Mouse (Mus musculus) embryonic fibroblast, embryonic 13.5 days (primary cell): Measurements from ENCODE around the gene 2810459M11Rik. TPM values are rescaled to one million over a fixed set of nuclear protein-coding genes. Genes with fewer than 3 reads are reported as not detected.
A peak's percentile ranks its signal among the peaks of the same experiment; 100 is the strongest.
"Not testable (repeated sequence)": the region's sequence is repeated elsewhere in the genome, so short reads cannot be mapped to it uniquely, and the experiment has no call there.

Source experiments
- H3K27ac ChIP-seq: 2 replicates; pipeline ENCODE4 v1.5.1; 2012; ENCODE audit warnings: low read length, control low read depth, inconsistent platforms; ENCODE audit not compliant: insufficient read depth
- H3K4me1 ChIP-seq: 2 replicates; pipeline ENCODE4 v1.6.1; 2011; ENCODE audit warnings: low read length; ENCODE audit not compliant: control insufficient read depth, insufficient read depth
- H3K4me3 ChIP-seq: 2 replicates; pipeline ENCODE4 v1.5.1; 2011; ENCODE audit warnings: mild to moderate bottlenecking, control low read depth, low read length; ENCODE audit not compliant: insufficient read depth
- CTCF ChIP-seq: IDR thresholded peaks from 2 replicates; pipeline ENCODE4 v1.5.1; 2011; ENCODE audit warnings: mild to moderate bottlenecking, control low read depth, low read length, moderate library complexity, borderline replicate concordance; ENCODE audit not compliant: insufficient read depth
- POLR2A ChIP-seq: IDR thresholded peaks from 2 replicates; pipeline ENCODE4 v1.6.1; 2011; ENCODE audit warnings: low read depth, mild to moderate bottlenecking, control low read depth, low read length, moderate library complexity
- polyA plus RNA-seq: library from polyadenylated mRNA; stranded (reverse); fragments of >200 nt; gene quantifications from 2 replicates; pipeline ENCODE4 v1.2.4, GENCODE M21; 2011; ENCODE audit warnings: low read depth; ENCODE audit not compliant: missing spikeins, insufficient read length

2810459M11Rik gene
- not detected in 2 replicates for polyA plus RNA-seq

DNA sequence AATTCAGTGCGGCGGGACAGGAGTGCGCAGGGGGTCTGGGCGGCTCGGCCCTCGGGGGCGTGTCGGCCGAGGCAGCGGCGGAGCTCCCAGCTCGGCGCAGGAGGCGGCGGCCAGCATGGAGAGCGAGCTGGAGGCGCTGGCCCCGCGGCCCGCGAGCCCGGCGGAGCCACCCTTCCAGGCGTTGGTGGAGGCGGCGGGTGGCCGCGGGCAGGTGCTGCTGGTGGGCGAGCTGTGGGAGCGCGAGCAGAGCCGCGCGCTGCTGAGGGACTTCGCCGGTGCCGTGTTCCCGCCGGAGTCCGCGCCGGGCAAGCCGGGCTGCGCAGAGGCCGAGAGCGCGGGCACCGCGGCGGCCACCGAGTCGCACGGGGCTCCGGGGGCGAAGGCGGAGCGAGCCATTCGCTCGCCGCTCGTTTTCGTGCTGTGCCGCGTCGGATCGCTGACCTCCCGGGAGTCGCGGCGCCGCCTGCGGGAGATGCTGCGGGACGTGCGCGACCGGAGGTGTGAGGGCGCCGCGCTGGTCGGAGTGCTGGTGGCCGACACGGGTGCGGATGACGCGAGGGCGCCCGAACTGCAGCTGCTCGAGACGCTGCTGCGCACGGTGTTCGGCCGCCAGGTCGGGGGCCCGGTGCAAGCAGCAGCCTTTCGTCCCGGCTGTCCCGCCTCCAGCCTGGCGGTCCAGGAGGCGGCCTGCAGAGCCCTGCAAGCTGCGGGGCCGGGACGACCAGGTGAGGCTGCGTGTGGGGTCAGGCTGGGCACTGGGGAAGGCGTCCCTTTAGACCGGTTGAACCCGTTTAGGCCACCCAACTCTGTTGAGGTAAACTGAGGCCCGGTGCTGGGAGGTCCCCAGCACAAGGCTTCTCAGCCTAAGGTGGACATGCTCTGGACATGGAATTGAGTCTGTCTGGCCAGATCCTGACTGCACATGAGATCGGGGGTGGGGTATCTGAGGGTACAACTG is at the start of gene 2810459M11Rik:
TSS of gene 2810459M11Rik (plus strand) at position 16 of the 958 bp plus-strand sequence.
- no peak for TF ChIP-seq POLR2A
- no peak for TF ChIP-seq CTCF
- Histone ChIP-seq H3K4me3 (peak within 1 kb of the TSS; percentile 40), H3K4me1 (no peaks in the 10 kb centered on the region), H3K27ac (no peak within 1 kb of the TSS)

DNA sequence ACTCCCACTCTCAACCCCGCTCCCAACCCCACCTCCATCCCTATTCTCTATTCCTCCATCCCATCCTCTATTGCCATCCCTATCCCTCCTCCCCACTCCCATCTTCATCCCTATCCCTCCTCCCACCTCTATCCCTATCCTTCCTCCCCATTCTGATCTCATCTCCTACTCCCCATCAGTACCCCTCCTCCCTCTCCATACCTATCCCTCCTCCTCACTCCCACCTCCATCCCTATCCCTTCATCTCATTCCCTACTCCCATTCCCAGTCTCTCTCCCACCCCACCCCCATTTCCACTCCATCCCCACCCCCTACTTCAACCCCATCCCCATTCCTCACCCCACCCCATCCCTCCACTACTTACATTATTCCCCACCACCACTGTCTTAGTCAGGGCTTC is 48.4 kb upstream of the 2810459M11Rik start:
- Histone ChIP-seq H3K4me1 (no peaks in the 10 kb centered on the region), H3K4me3 (no peak overlapping the region), H3K27ac (no peak overlapping the region)
- TF ChIP-seq CTCF (no peak), POLR2A (no peak)

DNA sequence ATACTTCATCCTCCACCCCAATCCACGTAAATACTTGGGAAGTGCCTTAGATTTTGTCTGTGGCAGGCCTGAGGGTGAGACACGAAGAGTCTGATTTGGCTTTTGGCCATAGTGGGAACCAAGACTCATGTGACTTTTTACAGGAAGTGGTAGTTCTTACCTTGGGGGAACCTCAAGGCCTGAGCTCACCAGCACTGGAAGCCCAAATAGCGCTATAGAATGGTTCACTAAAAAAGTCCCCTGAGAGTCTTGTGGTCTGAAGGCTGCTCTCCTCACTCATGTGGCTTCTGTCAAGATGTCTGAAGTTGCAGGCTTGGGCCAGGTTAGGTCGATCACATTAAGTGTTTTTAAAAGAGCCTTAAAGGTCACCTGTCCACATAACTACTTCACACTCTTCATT is 47.7 kb upstream of the 2810459M11Rik start:
- TF ChIP-seq POLR2A: no peak
- no peak for TF ChIP-seq CTCF
- Histone ChIP-seq H3K4me3 (no peak overlapping the region), H3K4me1 (no peaks in the 10 kb centered on the region), H3K27ac (no peak overlapping the region)

DNA sequence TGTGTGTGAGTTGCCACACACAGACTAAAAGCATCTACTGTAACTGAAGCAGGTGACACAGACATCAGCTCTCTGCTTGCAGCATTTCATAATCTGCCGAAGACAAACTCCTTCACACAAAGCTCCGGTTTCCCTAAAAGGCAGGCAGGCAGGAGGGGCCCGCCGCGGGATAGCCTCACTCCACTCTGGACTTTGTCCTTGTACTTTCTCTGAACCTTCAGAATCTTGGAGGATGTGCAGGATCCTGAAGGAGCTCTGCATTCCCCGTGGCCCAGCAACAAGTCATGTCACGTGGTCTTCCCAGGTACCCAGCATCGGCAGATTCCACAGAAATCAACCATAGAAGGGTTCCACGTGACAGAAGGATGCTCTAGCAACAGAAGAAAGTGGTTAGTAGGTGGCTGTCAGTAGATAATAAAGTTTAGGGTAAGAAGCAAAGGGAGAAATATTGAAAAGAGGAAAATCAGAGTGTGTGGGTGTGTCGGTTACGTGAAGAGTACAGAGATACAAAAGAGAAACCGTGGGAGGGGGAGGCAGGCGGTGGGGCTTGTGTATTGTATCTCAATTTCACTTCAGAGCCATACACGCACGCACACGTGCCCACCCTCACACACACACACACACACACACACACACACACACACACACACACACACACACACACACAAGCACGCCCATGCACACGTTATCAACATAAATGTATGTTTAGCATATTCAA is 45.7 kb upstream of the 2810459M11Rik start:
- TF ChIP-seq CTCF (no peak), POLR2A (no peak)
- Histone ChIP-seq H3K4me3 (no peak overlapping the region), H3K4me1 (no peaks in the 10 kb centered on the region), H3K27ac (no peak overlapping the region)

DNA sequence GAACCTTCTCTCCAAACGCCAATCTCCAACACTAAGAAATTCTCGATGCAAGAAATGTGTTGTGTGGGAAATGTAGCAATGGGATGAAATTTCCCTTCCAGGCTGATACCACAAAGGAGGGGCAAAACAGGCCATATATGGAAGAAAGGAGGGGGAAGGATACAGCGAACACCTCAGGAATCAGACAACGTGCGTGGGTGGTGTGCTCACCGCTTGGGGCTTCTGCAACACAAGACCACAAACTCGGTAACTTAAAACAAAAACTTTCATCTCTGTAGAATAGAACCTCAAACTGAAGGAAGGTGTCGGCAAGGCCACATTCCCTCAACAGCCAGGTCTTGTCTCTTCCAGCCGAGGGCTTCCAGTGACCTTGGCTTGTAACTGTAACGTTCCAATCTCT is 40.1 kb upstream of the 2810459M11Rik start:
- no peak overlapping the region for H3K27ac ChIP-seq
- TF ChIP-seq CTCF (no peak), POLR2A (no peak)
- no peak overlapping the region for H3K4me3 ChIP-seq
- no peaks in the 10 kb centered on the region for H3K4me1 ChIP-seq

DNA sequence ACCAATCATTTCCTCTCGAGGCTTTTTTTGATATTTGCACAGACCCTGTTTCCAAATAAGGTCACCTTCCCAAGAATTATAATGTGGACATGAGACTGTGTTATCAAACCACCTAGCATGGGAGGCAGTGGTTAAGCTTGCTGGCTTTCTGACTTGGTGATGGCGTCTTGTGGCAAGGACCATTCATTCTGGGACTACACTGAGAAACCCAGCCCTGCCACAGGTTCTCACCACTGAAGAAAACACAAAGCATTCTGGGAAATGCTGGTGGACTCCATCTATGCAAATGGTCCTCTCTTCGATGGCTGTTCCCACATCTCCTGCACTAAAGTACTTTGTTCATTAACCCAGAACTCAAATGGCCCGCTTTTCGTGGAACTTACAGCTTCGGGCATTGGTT is 39.6 kb upstream of the 2810459M11Rik start:
- no peak overlapping the region for H3K4me3 ChIP-seq
- no peak for TF ChIP-seq POLR2A
- no peak for TF ChIP-seq CTCF
- H3K27ac ChIP-seq: no peak overlapping the region

DNA sequence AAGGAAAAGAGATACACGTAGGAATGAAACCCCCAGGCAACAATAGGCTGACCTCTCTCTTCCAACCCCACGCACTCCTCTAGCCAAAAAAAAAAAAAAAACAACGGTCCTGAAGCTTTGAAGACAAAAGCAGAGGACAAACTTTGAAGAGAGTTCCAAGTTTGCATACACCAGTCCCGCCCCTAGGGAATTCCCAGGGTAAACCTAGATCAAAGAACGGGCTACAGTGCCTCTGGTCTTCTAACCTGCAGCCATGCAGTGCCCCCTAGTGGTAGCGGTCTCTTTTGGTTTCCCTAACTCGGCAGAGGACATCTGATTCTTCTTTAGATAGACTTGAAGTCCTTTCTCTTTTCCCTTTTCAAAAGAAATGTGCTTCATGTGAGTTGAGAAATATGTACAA is 37.9 kb upstream of the 2810459M11Rik start:
- Histone ChIP-seq H3K27ac (no peak overlapping the region), H3K4me3 (no peak overlapping the region), H3K4me1 (no peaks in the 10 kb centered on the region)
- TF ChIP-seq POLR2A (no peak), CTCF (peak; percentile 63)

More for the DNA sequence above, 39.6 kb upstream of the 2810459M11Rik start:
- no peaks in the 10 kb centered on the region for H3K4me1 ChIP-seq

DNA sequence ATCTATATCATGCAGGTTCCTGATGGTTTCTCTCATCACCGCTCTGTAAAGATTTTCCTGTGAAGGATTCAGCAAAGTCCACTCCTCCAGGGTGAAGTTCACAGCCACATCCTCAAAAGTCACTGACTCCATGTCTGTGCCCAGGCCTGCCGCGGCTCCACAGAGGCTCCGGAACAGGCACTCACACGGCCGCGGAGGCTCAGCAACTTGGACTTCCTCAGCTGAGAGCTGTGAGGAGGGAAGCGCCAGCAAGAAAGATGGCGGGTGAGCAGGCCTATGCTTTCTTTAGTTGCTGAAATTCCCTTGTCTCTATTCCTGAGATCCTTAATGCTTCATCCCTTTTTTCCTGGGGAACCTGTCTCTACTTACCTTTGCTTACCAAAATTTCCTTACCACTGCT is 29.9 kb upstream of the 2810459M11Rik start:
- H3K27ac ChIP-seq, H3K4me3 ChIP-seq, H3K4me1 ChIP-seq: not testable (repeated sequence)

DNA sequence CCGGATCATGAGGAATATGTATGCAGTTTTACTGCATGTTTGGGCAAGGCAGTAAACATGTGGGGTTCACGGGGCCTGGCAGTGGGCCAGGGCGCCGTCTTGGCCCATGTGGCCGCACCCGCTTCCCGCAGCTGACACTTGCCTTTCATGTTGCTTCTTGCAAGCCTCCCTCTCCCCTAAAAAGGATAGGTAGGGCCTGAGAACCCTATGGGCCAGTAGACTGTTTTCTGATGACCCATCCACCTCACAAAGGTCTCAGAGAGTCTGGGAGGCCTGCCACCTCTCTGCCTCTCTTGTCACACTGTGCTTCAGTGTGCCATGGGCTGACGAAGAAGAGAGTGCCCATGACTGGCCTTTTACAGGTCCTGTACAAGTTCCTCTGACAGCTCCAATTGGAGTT is 29.1 kb upstream of the 2810459M11Rik start, which contains the start of gene Spata3:
TSS of gene Spata3 (plus strand) at position 301 of the 400 bp plus-strand sequence.
- H3K4me1 ChIP-seq: no peaks in the 10 kb centered on the region

More for the DNA sequence above, 29.1 kb upstream of the 2810459M11Rik start, which contains the start of gene Spata3:
- no peak within 1 kb of the TSS for H3K4me3 ChIP-seq
- TF ChIP-seq CTCF (no peak), POLR2A (no peak)
- H3K27ac ChIP-seq: no peak within 1 kb of the TSS
